Mouse (Mus musculus) bone marrow macrophage, adult 2 months (primary cell): ENCODE results near the gene Sp7.

Source experiments
- CTCF ChIP-seq: IDR thresholded peaks from 2 replicates; pipeline ENCODE4 v1.5.1; 2012; ENCODE audit warnings: low read depth, mild to moderate bottlenecking, low read length, moderate library complexity
- POLR2A ChIP-seq: IDR thresholded peaks from 2 replicates; pipeline ENCODE4 v1.6.1; 2012; ENCODE audit warnings: mild to moderate bottlenecking, low read depth, low read length, borderline replicate concordance

DNA sequence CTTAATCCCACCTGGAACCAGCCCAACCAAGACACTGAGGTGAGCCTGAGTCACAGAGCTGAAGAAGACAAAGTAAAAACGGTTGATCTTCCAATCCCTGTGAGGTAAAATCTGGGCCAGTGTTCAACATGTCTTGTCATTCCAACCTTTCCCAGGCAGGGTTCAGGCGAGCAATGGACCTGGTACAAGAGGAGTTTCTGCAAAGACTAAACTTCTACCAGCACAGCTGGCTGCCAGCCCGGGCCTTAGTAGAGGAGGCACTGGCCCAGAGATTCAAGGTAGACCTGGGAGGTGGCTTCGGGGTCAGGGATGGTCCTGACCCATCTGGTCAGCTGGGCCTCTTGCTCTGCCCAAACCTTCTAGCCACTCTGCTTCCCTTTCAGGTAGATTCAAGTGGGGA, 30.0 kb downstream of the Sp7 start:
- TF ChIP-seq CTCF: no peak
- TF ChIP-seq POLR2A: no peak
